Mouse (Mus musculus): Measurements from ENCODE around the gene Fbxo8.
A peak's percentile ranks its signal among the peaks of the same experiment; 100 is the strongest.

The Fbxo8 gene

GRCm38 (mm10) chr8:56550558-56551360 lies at the start of gene Fbxo8, which contains the start of gene Cep44:
TSS of gene Fbxo8 (plus strand) at chr8:56551090.
TSS of gene Cep44 (minus strand) at chr8:56551047.
- peak; percentile 54 to 86 for DNase-seq (ENCODE audit: low spot score in 2 of 2)

- no peak for DNase-seq (ENCODE audit: low spot score in 2 of 2)
These were observed 49.0 kb upstream of the Fbxo8 start for GRCm38 (mm10) chr8:56501911-56502310.

GRCm38 (mm10) chr8:56508318-56508951 lies 42.5 kb upstream of the Fbxo8 start:
- DNase-seq (ENCODE audit: low spot score in 2 of 2), result no peak

- no peak for DNase-seq (ENCODE audit: low spot score in 2 of 2)
These were observed 41.9 kb upstream of the Fbxo8 start for GRCm38 (mm10) chr8:56508952-56509479.

GRCm38 (mm10) chr8:56518848-56519247 lies 32.0 kb upstream of the Fbxo8 start:
- DNase-seq (ENCODE audit: low spot score in 2 of 2), result no peak

- DNase-seq (ENCODE audit: low spot score in 2 of 2), result no peak
These were observed 30.6 kb upstream of the Fbxo8 start for GRCm38 (mm10) chr8:56520249-56520648.

- no peak for DNase-seq (ENCODE audit: low spot score in 2 of 2)
These were observed 29.8 kb upstream of the Fbxo8 start for GRCm38 (mm10) chr8:56521051-56521450.

- DNase-seq (ENCODE audit: low spot score in 2 of 2), result no peak
These were observed 22.0 kb upstream of the Fbxo8 start for GRCm38 (mm10) chr8:56528869-56529268.

GRCm38 (mm10) chr8:56530359-56530758 lies 20.5 kb upstream of the Fbxo8 start:
- DNase-seq (ENCODE audit: low spot score in 2 of 2), result no peak

- no peak for DNase-seq (ENCODE audit: low spot score in 2 of 2)
These were observed 10.2 kb upstream of the Fbxo8 start for GRCm38 (mm10) chr8:56540706-56541105.

- DNase-seq (ENCODE audit: low spot score in 2 of 2), result no peak
These were observed 3.0 kb upstream of the Fbxo8 start for GRCm38 (mm10) chr8:56547866-56548265.

- peak; percentile 95 to 97 for DNase-seq (ENCODE audit: low spot score in 2 of 2)
These were observed 517 bp downstream of the Fbxo8 start for GRCm38 (mm10) chr8:56551361-56551852.

GRCm38 (mm10) chr8:56552045-56552444 lies 1.2 kb downstream of the Fbxo8 start:
- DNase-seq (ENCODE audit: low spot score in 2 of 2), result no peak

- no peak for DNase-seq (ENCODE audit: low spot score in 2 of 2)
These were observed 1.7 kb downstream of the Fbxo8 start for GRCm38 (mm10) chr8:56552551-56553103.

GRCm38 (mm10) chr8:56564399-56565047 lies 13.6 kb downstream of the Fbxo8 start:
- no peak for DNase-seq (ENCODE audit: low spot score in 2 of 2)

GRCm38 (mm10) chr8:56566856-56567255 lies 16.0 kb downstream of the Fbxo8 start:
- no peak for DNase-seq (ENCODE audit: low spot score in 2 of 2)

GRCm38 (mm10) chr8:56580918-56581317 lies 30.0 kb downstream of the Fbxo8 start:
- DNase-seq (ENCODE audit: low spot score in 2 of 2), result no peak

- no peak for DNase-seq (ENCODE audit: low spot score in 2 of 2)
These were observed 32.0 kb downstream of the Fbxo8 start for GRCm38 (mm10) chr8:56582841-56583240.

- no peak for DNase-seq (ENCODE audit: low spot score in 2 of 2)
These were observed 38.1 kb downstream of the Fbxo8 start for GRCm38 (mm10) chr8:56589004-56589403.

- DNase-seq (ENCODE audit: low spot score in 2 of 2), result no peak
These were observed 40.2 kb downstream of the Fbxo8 start for GRCm38 (mm10) chr8:56591084-56591483.

GRCm38 (mm10) chr8:56591502-56591901 lies 40.6 kb downstream of the Fbxo8 start:
- DNase-seq (ENCODE audit: low spot score in 2 of 2), result no peak

GRCm38 (mm10) chr8:56606481-56606880 lies 55.6 kb downstream of the Fbxo8 start:
- DNase-seq (ENCODE audit: low spot score in 2 of 2), result no peak
